Mouse (Mus musculus) thymus, adult 2 months (tissue): ENCODE data around the gene Strip2.

ENCODE experiments used
- CTCF ChIP-seq: fragments of 200-500 bp; IDR thresholded peaks from 2 replicates; pipeline ENCODE4 v1.5.1; 2012; ENCODE audit warnings: mild to moderate bottlenecking, control low read depth, low read length, moderate library complexity, borderline replicate concordance; ENCODE audit not compliant: control insufficient read depth, poor library complexity, insufficient read depth; ENCODE audit errors: extremely low read depth
- POLR2A ChIP-seq: fragments of 200-500 bp; IDR thresholded peaks from 2 replicates; pipeline ENCODE4 v1.6.1; 2012; ENCODE audit warnings: mild to moderate bottlenecking, low read length, control low read depth, moderate library complexity; ENCODE audit not compliant: control insufficient read depth, poor library complexity, insufficient read depth; ENCODE audit errors: extremely low read depth

DNA sequence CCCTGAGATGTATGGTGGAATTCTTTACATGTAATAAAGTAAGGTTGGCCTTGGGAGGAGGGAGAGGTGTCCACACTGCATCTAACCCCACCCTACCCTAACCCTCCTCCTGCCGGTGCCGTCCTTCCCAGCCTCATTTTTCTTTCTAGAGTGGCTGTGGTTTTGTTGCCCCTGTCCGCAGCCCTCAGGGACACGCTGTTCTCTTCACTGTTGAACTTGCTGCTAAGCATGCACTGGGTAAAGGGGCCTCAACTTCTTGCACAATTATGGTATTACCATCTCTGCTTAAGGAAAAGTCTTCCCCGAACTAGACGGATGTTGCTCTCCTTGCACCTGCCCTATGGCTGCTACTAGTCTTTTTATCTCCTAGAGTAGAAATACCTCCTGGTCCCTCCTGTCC, 69.2 kb downstream of the Strip2 start:
- TF ChIP-seq CTCF (no peak), POLR2A (no peak)
